Mouse (Mus musculus): ENCODE results near the gene Col18a1.
A peak's percentile ranks its signal among the peaks of the same experiment; 100 is the strongest.

Col18a1 gene

DNA sequence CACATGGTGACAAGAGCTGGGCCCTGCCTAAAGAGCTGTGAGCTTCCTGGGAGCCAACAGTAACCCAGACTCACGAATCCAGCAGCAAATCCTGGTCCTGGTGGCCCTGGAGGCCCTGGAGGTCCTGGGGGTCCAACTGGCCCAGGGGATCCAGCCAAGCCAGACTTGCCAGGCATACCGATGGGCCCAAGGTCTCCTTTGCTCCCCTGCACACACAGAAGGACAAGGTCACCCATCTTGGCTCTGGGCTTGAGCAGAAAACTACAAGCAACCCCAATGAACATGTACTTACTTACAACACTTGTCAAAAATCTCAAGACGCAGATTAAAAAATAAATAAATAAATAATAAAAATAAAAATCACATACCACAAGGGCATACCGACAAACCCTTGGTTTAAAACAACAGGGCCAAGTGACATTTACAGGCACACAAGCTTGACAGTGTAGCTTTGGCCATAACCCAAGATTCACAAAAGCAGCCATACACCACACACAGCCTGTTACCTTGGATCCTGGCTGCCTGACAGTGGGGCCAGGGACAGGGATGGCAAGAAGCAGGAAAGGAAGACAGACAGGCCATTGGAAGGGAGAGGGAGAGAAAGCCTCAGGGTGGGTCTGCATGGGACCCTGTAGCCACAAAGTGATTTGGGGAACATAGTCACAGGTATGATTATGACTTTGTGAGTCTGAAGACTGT, 91.9 kb downstream of the Col18a1 start:
- DNase-seq (ENCODE audit: extremely low spot score, low read depth, low spot score), result no peak

DNA sequence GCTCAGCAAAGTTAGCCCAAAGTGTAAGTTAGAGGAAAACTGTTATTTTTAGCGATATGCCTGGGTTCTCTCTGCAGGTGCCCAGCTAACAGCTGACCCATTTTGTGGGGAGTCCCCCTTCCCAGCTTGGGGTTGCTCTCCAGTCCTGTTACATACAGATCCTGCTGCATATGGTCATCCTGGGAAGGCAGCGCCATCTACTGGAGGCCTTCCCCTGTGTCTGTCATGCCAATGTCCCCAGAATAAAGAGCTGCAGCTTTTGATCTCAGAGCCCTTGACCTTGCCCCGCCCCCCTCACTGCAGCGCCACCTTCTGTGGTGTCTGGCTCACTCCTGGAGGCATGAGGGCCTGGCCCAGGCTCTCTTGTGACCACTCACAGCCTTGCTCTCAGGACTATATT, 96.3 kb downstream of the Col18a1 start:
- DNase-seq (ENCODE audit: extremely low spot score, low read depth, low spot score), result peak; percentile 33

GRCm38 (mm10) chr10:77068469-77068868, 97.9 kb downstream of the Col18a1 start:
- DNase-seq (ENCODE audit: extremely low spot score, low read depth, low spot score), result no peak

DNA sequence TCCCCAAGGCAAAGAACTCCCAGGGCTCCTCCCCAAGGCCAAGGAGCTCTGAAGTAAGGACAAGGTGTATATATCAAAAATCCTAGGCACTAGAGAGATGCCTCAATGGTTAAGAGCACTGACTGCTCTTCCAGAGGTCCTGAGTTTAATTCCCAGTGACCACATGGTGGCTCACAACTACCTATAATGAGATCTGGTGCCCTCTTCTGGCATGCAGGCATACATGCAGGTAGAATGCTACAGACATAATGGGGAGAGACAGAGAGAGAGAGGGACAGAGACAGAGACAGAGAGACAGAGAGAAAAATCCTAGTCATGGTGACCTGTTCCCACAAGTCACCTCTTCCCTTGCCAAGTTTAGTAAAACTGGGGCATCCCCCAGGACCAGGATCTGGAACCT, 101.7 kb downstream of the Col18a1 start:
- no peak for DNase-seq (ENCODE audit: extremely low spot score, low read depth, low spot score)

GRCm38 (mm10) chr10:77064239-77064638, 102.1 kb downstream of the Col18a1 start:
- DNase-seq (ENCODE audit: extremely low spot score, low read depth, low spot score), result no peak

DNA sequence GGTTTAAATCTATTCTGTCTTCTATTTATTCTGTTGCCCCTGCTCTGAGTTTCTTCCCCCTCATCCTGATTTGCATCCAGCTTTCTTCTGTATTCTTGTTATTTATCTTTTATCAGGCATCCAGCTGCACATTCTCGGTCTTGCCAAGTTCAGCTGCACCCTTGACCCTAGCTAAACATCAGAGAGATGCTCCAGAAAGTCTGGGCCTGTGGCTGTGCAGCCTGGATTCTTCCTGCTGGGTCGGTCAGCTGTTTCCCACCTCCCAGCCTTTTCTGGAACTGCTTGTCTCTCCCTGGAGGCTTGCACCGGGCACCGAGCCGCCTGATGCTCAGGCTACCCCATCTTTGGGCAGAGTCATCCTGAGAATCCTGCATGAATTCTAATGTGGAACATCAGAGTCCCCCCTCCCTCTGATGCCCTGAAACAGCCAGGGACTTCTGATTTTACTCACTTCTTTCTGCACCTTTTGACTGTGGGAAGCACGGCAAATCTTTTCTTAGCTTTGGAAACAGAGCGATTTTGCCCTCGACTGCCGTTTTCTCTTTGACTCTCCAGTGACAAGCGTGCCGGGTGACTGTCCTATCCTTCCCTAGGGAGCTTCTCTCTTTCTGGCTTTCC, 103.8 kb downstream of the Col18a1 start:
- DNase-seq (ENCODE audit: extremely low spot score, low read depth, low spot score), result no peak

- DNase-seq (ENCODE audit: extremely low spot score, low read depth, low spot score), result no peak
Measured at GRCm38 (mm10) chr10:77061426-77061825, 104.9 kb downstream of the Col18a1 start.

DNA sequence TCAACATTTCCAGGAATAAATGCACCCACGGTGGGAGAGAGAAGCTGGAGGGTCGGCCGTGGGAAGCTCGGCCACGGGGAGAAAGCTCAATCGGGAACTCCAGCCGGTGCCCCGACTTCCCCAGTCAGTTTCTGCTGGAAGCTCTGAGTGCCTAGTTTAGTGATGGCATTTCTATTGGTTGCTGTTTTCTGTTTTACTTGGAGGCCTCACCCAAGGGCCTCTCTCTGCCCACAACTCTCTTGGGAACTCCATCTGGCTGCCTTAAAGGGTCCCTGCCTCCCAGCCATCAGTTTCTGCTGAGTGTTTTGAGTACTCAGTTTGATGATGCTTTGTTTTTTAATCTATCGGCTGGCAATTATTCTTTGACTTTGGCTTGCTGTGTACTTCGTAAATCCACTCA, 109.6 kb downstream of the Col18a1 start:
- no peak for DNase-seq (ENCODE audit: extremely low spot score, low read depth, low spot score)

DNA sequence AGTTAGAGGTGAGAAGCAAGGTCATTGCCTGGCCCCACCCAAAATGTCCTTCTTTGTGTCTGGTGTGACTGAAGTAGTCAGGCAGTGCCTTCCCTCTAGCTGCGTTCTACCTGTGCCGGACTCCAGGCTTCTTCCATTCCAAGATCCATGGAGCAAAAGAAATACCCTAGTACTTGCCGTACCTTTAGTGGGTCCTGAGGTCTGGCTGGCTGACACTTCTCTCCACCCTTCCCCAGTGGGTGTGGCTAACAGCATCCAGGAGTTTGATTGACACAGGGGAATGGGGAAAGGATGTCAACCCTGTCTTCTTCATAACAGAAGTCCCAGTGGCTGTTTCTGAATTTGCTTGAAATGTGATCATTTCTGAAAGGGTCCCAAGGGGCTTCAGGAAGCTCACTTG, 117.7 kb downstream of the Col18a1 start:
- DNase-seq (ENCODE audit: extremely low spot score, low read depth, low spot score), result no peak

DNA sequence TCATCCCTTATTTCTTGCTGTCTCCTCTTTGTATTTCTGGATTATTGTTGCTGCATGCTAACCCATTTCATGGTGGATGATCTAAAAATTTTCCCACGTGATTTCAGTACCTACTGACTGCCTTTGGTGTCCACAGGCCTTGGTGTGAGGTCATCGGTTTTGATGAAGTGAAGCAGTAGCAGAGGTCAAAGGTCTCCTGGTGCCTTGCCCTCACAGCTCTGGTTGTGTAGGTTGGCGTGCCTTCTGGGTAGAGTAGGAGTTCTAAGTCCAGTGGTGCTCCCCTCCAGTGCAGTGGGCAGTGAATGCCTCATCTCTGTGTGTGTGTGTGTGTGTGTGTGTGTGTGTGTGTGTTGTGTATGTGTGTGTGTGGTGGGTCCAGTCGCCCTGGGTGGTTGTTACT, 118.2 kb downstream of the Col18a1 start:
- no peak for DNase-seq (ENCODE audit: extremely low spot score, low read depth, low spot score)

GRCm38 (mm10) chr10:77038579-77039174, 127.7 kb downstream of the Col18a1 start:
- DNase-seq (ENCODE audit: extremely low spot score, low read depth, low spot score), result no peak

DNA sequence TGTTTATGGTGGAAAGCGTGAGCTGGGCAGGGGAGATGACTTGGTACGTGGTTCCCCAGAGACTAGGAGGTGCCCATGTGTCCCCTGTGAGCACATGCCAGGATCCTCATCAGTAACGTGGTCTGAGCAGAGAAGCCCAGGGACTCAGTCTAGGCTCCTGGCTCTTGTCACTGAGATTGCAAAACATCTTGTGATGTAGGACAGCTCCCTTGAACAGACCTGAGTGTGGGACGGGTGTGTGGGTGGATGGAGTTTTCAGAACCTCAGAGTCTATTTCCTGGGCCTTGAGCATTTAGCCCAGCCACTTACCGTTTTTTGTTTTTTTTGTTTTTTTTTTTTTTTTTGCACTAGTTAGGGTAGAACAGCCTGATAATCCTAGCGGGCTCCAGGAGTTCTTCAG, 130.9 kb downstream of the Col18a1 start:
- no peak for DNase-seq (ENCODE audit: extremely low spot score, low read depth, low spot score)

DNA sequence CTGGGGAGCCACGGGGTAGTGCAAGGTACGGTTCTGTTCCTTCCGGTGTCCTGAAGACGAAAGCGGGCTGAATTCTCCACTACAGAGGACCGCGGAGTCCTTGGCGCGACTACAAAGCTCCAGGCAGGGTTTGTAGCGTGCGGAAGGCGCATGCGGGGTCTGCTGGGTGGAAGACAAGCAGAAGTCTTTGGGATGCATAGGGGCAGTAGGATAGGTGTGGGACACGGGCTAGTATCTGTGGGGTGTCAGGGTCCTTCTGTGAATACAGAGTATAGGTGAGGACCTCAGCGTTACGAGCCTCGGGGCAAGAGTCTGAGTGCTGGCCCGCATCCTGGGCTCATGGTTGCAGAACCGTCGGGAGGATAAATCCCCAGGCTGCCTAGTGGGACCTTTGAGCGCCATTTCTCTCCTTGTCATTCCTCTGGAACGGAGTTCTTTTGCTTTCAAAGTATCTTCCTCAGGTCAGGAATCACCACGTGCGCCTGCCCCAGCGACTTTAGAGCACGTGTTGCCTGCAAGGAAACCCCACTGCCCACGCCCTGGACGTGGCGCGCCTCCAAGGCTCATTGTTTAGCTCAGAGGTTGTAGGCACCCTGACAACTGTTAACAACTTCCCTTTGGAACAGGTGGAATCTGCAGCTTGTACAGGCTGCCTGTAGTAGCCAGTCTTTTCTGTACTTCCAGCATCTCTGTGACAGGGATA, 132.9 kb downstream of the Col18a1 start:
- DNase-seq (ENCODE audit: extremely low spot score, low read depth, low spot score), result no peak

- peak; percentile 88 for DNase-seq (ENCODE audit: extremely low spot score, low read depth, low spot score)
Measured at GRCm38 (mm10) chr10:77032591-77033322, 133.6 kb downstream of the Col18a1 start.

- DNase-seq (ENCODE audit: extremely low spot score, low read depth, low spot score), result no peak
Measured at GRCm38 (mm10) chr10:77031768-77032375, 134.5 kb downstream of the Col18a1 start, which contains the start of gene Slc19a1. Gene Slc19a1, plus strand, starts transcription at chr10:77032241.

DNA sequence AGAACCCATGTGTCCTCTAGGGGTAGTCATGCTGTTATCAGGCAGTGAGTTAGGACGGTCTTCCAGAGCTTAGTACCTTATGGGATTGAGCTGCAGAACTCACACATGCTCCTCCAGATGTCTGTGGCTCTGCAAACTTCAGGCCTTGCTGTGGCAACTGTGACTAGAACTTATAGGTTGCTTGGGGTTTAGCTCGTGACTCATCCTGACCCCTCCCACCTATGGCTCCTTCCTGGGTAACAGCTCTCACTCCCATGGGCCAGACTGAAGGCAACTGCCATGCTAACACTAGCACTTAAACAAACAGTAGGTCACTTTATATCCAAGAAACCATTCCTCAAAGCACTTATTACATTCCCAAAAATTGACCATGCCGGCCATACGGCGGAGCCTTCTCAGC, 135.7 kb downstream of the Col18a1 start:
- DNase-seq (ENCODE audit: extremely low spot score, low read depth, low spot score), result no peak

DNA sequence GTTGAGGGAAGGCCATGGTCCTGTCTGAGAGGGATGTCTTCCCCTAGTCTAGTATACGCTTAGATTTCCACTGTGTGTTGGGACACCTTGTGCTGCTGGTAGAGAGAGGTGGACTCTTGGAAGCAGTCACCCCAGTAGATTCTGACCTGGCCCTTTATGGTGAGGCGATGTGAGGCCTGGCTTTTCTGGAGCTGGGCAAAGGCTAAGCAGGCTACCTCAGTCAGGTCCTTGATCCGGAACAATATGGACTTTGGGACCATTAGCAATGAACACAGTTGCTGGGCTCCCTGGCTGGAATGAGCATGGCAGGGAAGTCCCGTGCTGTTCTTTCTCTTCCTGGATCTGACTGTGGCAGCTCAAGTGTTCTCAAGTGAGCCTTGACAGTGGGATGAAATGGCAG, 136.6 kb downstream of the Col18a1 start:
- DNase-seq (ENCODE audit: extremely low spot score, low read depth, low spot score), result no peak

GRCm38 (mm10) chr10:77028782-77029296, 137.5 kb downstream of the Col18a1 start:
- no peak for DNase-seq (ENCODE audit: extremely low spot score, low read depth, low spot score)

DNA sequence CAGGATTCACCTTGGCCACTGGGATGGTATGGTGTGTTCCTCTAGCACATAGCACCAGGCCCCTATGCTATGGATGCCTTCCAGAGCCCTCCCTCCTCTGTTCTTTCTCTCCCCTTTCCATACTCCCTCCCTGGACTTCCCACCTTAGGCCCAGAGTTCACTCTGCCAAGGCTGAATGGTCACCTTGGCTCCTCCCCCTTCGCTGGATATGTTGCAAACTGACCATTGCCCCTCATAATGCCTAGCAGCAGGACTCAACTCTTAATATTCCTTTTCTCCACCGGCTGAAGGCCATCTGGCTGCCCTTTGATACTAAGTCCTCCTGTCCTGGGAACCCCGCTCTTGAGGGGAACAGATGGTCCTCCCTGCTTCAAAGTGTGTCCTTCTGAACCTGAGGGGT, 139.4 kb downstream of the Col18a1 start:
- DNase-seq (ENCODE audit: extremely low spot score, low read depth, low spot score), result no peak

DNA sequence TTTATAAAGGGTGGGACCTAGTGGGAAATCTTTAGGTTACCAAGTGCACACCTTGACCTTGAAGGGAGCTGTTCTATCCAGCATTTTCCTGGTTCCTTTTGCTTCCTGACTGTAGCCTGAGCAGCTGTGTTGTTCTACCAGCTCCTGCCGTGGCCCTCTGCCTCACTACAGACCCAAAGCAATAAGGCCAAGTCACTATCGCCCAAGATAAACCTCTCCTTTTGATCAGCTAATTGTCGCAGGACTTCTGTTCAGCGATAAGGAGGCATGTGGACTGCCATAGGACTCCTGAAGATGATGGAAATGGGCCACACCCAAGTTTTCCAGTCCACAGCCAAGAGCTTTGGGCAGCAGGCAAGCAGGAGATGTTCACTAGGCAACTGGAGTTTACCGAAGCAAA, 142.1 kb downstream of the Col18a1 start:
- DNase-seq (ENCODE audit: extremely low spot score, low read depth, low spot score), result no peak

Data from hindlimb bud, embryonic 11.5 days (tissue).